Mouse (Mus musculus): ENCODE data around the gene Angpt4.

The Angpt4 gene

GRCm38 (mm10) chr2:151961284-151962196, 50.5 kb downstream of the Angpt4 start:
- no peak for DNase-seq (ENCODE audit: low read depth, low spot score)

GRCm38 (mm10) chr2:151962474-151962873, 51.5 kb downstream of the Angpt4 start:
- no peak for DNase-seq (ENCODE audit: low read depth, low spot score)

- DNase-seq (ENCODE audit: low read depth, low spot score), result no peak
Measured at GRCm38 (mm10) chr2:151963319-151963718, 52.3 kb downstream of the Angpt4 start.

GRCm38 (mm10) chr2:151964052-151964451, 53.0 kb downstream of the Angpt4 start:
- DNase-seq (ENCODE audit: low read depth, low spot score), result peak; percentile 76

- no peak for DNase-seq (ENCODE audit: low read depth, low spot score)
Measured at GRCm38 (mm10) chr2:151967176-151967750, 56.3 kb downstream of the Angpt4 start.

DNA sequence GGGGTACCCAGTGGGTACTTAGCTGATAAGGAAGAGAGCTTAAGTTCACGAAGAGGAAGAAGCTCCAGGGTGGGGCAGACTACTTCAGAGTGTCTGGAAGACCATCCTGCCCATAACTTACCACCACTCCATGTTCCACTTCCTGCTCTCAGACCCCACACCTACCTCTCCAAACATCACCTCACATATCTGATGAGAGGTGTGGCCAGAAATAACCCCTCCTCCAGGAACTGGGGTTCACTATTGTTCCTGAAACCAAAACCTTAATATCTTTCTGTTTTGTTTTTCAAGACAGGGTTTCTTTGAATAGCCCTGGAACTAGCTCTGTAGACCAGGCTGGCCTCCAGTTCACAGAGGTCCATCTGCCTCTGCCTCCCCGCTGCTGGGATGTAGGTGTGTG, 56.8 kb downstream of the Angpt4 start:
- no peak for DNase-seq (ENCODE audit: low read depth, low spot score)

- no peak for DNase-seq (ENCODE audit: low read depth, low spot score)
Measured at GRCm38 (mm10) chr2:151968451-151968850, 57.4 kb downstream of the Angpt4 start.

DNA sequence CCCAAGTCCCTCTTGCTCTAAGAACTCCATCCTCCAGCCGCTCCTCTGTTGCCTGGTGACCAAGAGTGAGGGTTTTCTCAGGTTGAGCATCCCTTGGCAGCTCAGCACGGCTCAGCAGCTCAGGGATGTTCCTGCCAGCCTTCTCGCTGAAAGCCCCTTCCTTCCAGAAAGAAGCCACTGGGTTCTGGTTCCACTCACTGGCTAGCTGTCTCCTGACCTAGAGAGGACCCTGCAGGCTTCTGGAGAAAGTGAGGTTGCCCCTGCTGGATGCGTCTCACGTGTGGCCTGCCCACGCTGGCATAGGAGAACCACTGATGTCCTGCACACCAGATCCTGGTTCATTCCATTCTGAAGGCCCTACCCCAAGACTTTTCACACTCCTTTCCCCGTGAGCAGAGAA, 58.0 kb downstream of the Angpt4 start:
- DNase-seq (ENCODE audit: low read depth, low spot score), result no peak

DNA sequence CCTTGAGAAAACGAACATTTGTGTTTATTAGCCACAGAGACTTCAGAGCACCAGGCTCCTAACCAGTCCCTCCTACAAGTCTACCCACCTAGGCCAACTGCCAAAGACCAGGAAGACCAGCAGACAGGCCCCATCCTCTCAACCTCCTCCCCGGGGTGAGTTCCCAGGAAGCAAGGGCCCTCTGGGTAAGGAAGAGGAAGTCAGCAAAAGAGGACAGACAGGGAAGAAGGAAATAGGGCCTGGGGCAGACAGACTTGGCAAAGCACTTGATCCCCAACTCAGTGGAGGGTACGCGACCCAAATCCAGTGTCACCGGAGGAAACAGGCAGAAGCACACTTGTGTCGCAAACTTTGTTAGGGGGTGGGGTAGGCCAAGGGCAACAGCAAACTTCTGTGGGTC, 58.4 kb downstream of the Angpt4 start:
- DNase-seq (ENCODE audit: low read depth, low spot score), result no peak

DNA sequence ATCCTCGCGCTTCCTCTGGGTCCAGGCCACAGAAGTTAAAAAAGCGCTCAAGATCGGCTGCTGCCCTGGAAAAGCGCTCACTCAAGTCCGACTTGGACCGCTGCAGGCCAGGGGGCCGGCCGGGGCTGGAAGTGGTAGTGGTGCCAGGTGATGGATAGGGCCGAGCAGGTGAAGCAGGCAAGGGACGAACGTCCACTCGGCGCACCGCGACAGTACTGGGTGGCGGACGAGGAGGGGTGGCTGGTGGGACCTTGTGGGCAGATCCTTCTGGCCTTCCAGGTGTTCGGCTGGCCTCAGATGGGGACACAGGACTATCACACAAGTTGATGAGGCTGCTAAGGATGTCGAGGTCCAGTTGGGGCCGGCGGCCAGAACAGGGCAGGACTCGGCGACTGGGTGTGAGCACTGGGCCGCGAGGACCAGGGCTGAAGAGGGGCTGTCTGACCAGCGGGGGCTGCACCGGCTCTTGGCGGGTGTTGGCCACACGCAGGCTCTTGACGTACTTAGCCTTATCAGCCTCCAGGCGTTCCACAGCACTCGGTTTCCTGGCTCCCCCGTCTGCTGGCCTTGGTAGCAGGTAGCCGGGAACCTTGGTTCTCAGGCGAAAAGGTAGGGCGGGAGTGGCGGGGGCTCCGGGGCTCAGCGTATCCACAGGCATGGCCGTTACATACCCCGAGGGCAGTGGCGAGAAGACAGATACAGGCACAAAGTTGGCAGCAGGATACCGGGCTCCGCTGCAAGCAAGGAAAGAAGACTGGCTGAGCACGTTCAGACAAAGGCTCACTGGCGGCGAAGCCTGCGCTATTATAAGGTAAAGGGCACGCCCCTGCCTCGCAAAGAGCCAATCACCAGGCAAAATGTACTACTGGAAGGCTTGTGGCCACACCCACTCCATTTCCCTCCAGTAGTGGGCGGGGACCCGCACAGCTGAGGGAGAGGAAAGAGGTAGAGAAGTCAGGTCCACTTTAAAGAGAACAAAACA, 59.5 kb downstream of the Angpt4 start:
- DNase-seq (ENCODE audit: low read depth, low spot score), result peak; percentile 78

DNA sequence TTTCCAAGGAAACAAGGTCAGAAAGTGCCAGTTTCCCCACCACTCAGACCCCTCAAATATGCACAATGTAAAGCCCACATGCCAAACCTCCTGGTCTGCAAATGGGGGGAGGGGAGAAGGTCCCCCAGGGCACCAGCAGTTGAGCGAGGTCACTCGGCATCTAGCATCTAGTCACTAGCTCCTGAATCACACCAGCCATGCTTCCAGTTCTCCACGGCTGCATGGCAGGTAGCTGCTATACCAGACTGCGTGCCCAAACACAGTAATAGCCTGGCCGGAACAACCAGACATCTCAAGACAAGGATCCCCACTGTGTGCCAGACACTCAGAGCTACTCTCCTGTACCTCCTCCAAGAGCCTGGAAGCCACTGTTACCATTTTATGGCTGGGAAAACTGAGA, 60.7 kb downstream of the Angpt4 start:
- DNase-seq (ENCODE audit: low read depth, low spot score), result no peak

GRCm38 (mm10) chr2:151972880-151973594, 62.0 kb downstream of the Angpt4 start:
- DNase-seq (ENCODE audit: low read depth, low spot score), result peak; percentile 78

GRCm38 (mm10) chr2:151973595-151974562, 62.9 kb downstream of the Angpt4 start:
- no peak for DNase-seq (ENCODE audit: low read depth, low spot score)

DNA sequence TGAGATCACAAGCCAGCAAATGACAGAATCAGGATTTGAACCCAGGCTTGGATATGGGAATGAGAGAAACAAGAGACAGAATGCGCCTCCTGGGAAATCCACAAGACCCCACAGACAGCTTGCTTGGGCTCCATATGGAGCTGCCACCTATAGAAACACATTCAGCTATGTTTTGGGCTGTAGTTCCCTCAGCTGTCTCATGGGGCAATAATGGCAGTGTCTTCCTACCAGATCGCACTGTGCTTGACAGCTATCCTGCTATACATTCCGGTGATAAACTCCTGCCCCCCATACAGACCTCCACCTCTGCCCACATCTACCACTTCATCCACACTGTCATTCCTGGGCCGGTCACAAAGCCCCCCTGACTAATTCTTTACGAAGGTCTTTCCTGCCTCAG, 64.3 kb downstream of the Angpt4 start:
- no peak for DNase-seq (ENCODE audit: low read depth, low spot score)

DNA sequence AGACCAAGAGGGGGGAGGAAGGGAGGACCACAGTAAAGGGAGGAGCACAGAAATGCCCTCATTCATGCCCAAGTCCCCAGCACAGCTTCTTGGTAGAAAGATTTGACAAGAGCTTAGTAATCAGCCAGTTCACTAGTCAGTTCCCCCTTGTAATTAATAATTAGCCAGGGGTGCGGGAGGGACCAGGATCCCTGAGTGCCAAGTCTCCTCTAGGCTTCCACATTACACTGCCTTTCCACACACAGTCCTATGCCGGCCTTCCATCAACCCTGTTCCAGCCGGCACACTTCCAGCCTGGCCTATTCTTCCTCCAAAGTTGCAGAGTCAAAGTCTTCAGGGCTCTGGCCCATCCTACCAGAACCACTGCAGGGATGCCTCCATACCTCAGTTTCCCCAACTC, 65.1 kb downstream of the Angpt4 start:
- DNase-seq (ENCODE audit: low read depth, low spot score), result no peak

DNA sequence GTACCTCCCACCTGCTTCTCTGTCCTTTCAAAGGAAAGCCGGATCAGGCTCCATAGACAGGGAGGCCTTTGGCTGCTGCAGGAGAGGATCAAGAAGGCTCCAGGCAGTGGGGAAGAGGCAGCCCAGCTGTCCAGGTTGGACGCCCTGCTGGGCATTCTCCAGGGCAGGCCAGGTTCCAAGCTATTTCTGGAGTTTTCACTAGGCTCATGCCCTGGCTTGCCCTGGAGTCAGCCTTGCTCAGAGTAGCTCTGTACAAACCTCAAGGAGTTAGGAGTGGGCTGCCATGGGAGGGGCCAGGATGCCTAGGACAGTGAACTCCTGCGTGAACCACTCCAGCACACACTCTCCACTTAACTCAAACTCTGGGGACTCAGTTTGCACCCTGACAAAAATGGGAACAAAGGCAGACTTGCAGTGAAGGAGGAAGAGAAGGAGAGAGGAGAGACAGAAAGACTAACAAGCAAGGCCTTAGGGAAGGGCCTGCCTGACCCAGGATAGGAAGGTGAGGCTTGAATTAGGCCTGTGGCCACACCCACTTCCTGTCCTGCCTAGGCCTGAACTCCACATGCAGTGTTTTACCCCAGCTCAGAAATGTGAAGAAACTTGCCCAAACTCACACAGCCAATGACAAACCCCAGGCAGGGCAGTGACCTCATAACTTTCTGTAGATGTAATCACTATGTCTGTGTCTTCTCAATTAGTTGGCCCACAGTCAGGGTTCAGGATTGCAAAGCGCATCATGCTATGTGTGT, 66.9 kb downstream of the Angpt4 start:
- DNase-seq (ENCODE audit: low read depth, low spot score), result no peak

GRCm38 (mm10) chr2:151978494-151978893, 67.5 kb downstream of the Angpt4 start:
- no peak for DNase-seq (ENCODE audit: low read depth, low spot score)

- peak; percentile 84 for DNase-seq (ENCODE audit: low read depth, low spot score)
Measured at GRCm38 (mm10) chr2:151979470-151980354, 68.7 kb downstream of the Angpt4 start, which contains the start of gene Fam110a. Fam110a (minus strand) TSS chr2:151980219.
